Mouse (Mus musculus): ENCODE measurements at regions not wholly inside any gene's neighbourhood (a gene's known extent, or its start where the extent isn't known, plus 50 kb on each side); places are given as distances from the start of the nearest gene placed in this dataset.

DNA sequence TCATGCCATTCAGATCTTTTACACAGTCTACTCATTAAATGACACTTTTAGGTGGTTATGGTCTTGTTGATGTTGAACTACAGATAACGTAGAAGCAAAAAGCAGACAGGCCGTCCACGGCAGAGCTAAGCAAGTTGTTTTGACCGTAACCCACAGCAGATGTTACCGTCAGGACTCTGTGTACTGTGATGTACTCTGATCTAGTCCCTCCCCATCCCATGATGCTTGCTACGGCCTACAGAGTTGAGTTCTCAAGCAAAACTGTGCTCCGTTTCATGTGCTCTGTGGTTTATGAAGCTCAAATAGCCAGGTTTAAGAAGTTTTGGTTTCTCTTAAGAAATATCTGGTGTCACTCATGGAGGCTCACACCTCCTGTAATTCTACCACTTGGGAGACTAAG is 169.4 kb upstream of the Tnfaip3 start:
- H3K27ac ChIP-seq (ENCODE audit: low read depth, low read length) = no peak overlapping the region
- DNase-seq (ENCODE audit: low spot score) = no peak
- no peaks in the 10 kb centered on the region for H3K4me1 ChIP-seq (ENCODE audit: control insufficient read depth, insufficient read depth, low read length)
- no peak for ATAC-seq (ENCODE audit: insufficient read depth, low FRiP score, low TSS enrichment)
- H3K9ac ChIP-seq (ENCODE audit: low read length) = no peak overlapping the region
- H3K36me3 ChIP-seq (ENCODE audit: control insufficient read depth, insufficient read depth, low read length) = no peaks in the 10 kb centered on the region
- H3K27me3 ChIP-seq (ENCODE audit: control insufficient read depth, insufficient read depth, low read length) = no peaks in the 10 kb centered on the region
- no peak overlapping the region for H3K4me3 ChIP-seq (ENCODE audit: low read depth, low read length)
- WGBS = 94% methylated on average over 7 of the region's 7 CpGs
- H3K4me2 ChIP-seq (ENCODE audit: low read depth) = no peak overlapping the region
- H3K9me3 ChIP-seq (ENCODE audit: control insufficient read depth, low read length) = no peaks in the 10 kb centered on the region

DNA sequence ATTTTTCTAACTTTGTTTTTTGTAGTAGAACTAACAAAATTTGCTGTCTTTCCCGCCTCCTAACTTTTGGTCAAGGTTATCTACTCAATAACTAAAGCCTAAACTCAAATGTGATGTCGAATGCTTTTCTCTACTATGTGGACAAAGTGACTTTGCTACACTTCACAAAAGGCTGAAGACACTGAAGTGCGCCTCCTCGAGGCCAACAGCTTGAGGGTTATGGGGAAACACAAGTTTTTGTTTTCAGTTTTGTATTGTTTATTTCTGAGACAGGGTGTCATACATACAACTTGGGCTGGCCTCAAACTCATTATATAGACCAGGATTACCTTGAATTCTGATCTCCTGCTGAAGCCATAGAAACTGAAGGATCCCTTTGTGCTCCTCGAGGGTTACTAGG is 162.4 kb upstream of the Tnfaip3 start:
- ATAC-seq (ENCODE audit: insufficient read depth, low FRiP score, low TSS enrichment) = no peak
- DNase-seq (ENCODE audit: low spot score) = no peak
- H3K4me2 ChIP-seq (ENCODE audit: low read depth) = no peak overlapping the region
- H3K36me3 ChIP-seq (ENCODE audit: control insufficient read depth, insufficient read depth, low read length) = no peaks in the 10 kb centered on the region
- H3K9me3 ChIP-seq (ENCODE audit: control insufficient read depth, low read length) = no peaks in the 10 kb centered on the region
- no peak overlapping the region for H3K9ac ChIP-seq (ENCODE audit: low read length)
- WGBS = 90% methylated on average over 5 of the region's 5 CpGs
- no peak overlapping the region for H3K4me3 ChIP-seq (ENCODE audit: low read depth, low read length)
- H3K27me3 ChIP-seq (ENCODE audit: control insufficient read depth, insufficient read depth, low read length) = no peaks in the 10 kb centered on the region
- H3K27ac ChIP-seq (ENCODE audit: low read depth, low read length) = no peak overlapping the region
- H3K4me1 ChIP-seq (ENCODE audit: control insufficient read depth, insufficient read depth, low read length) = no peaks in the 10 kb centered on the region

DNA sequence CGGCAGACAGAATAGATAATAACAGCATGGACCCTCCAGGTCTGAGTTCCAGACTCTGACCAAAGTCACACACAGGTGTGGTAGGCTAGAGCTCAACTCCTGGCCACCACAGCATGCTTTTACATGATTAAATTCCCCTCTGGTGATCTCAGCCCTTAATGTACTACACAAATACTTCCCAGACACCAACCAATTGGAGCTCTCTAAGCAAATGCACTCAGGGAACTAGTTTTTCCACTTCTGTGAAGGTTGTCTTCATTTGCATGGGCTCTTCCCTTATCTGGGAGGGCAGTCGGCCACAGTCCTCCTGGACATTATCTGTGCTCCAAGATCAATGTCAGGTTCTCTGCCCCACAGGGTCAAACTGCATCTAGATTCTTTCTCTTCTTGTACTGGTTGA is 162.0 kb upstream of the Tnfaip3 start:
- Histone ChIP-seq H3K27ac (ENCODE audit: low read depth, low read length) (no peak overlapping the region), H3K4me2 (ENCODE audit: low read depth) (no peak overlapping the region), H3K4me3 (ENCODE audit: low read depth, low read length) (no peak overlapping the region), H3K27me3 (ENCODE audit: control insufficient read depth, insufficient read depth, low read length) (no peaks in the 10 kb centered on the region), H3K9ac (ENCODE audit: low read length) (no peak overlapping the region), H3K36me3 (ENCODE audit: control insufficient read depth, insufficient read depth, low read length) (no peaks in the 10 kb centered on the region), H3K9me3 (ENCODE audit: control insufficient read depth, low read length) (no peaks in the 10 kb centered on the region), H3K4me1 (ENCODE audit: control insufficient read depth, insufficient read depth, low read length) (no peaks in the 10 kb centered on the region)
- DNase-seq (ENCODE audit: low spot score) (no peak), ATAC-seq (ENCODE audit: insufficient read depth, low FRiP score, low TSS enrichment) (no peak)
- WGBS = 77% methylated on average over 2 of the region's 2 CpGs

DNA sequence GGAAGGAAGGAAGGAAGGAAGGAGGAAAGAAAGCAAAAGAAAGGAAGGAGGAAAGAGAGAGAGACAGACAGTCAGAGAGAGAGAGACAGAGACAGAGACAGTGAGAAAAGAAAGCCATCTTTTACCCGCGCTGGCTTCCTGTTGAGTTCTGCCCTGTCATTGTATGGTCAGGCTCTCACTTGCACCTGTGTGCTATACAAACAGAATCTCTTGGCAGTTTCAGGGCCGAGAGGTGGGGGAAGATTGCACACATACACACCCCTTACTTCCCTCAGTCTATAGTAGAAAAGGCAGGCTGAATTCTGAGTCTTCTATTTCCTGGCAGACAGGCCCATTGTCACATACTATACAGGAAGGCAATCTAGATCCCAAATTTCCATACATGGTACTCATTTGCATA is 160.8 kb upstream of the Tnfaip3 start:
- WGBS = 85% methylated on average over 3 of the region's 3 CpGs
- Histone ChIP-seq H3K4me2 (ENCODE audit: low read depth) (no peak overlapping the region), H3K4me3 (ENCODE audit: low read depth, low read length) (no peak overlapping the region), H3K36me3 (ENCODE audit: control insufficient read depth, insufficient read depth, low read length) (no peaks in the 10 kb centered on the region), H3K4me1 (ENCODE audit: control insufficient read depth, insufficient read depth, low read length) (no peaks in the 10 kb centered on the region), H3K9me3 (ENCODE audit: control insufficient read depth, low read length) (no peaks in the 10 kb centered on the region), H3K27me3 (ENCODE audit: control insufficient read depth, insufficient read depth, low read length) (no peaks in the 10 kb centered on the region), H3K9ac (ENCODE audit: low read length) (no peak overlapping the region), H3K27ac (ENCODE audit: low read depth, low read length) (no peak overlapping the region)
- DNase-seq (ENCODE audit: low spot score) (no peak), ATAC-seq (ENCODE audit: insufficient read depth, low FRiP score, low TSS enrichment) (no peak)

DNA sequence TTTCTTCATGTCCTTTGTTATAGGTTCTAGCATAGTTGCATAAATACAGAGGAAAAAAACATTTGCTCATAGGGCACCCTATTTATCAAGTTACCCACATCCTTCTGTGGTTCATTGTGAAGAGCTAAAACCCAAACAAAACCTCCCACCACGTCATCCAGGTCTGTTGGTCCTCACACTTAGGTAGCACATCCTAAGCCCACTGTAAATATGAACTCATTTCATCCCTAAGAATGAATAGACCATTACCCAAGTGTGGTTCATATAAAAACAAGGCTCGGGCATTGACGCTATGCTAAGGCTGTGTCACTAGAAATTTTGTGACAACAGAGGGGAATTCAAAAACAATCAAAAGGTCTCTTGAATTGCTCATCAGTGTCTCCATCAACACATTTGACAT is 156.4 kb upstream of the Tnfaip3 start:
- H3K9me3 ChIP-seq (ENCODE audit: control insufficient read depth, low read length) = no peaks in the 10 kb centered on the region
- 82% methylated on average over 3 of the region's 3 CpGs for WGBS
- no peak for DNase-seq (ENCODE audit: low spot score)
- H3K4me3 ChIP-seq (ENCODE audit: low read depth, low read length) = no peak overlapping the region
- no peaks in the 10 kb centered on the region for H3K4me1 ChIP-seq (ENCODE audit: control insufficient read depth, insufficient read depth, low read length)
- H3K9ac ChIP-seq (ENCODE audit: low read length) = no peak overlapping the region
- H3K27ac ChIP-seq (ENCODE audit: low read depth, low read length) = no peak overlapping the region
- H3K27me3 ChIP-seq (ENCODE audit: control insufficient read depth, insufficient read depth, low read length) = no peaks in the 10 kb centered on the region
- ATAC-seq (ENCODE audit: insufficient read depth, low FRiP score, low TSS enrichment) = no peak
- H3K4me2 ChIP-seq (ENCODE audit: low read depth) = no peak overlapping the region
- H3K36me3 ChIP-seq (ENCODE audit: control insufficient read depth, insufficient read depth, low read length) = no peaks in the 10 kb centered on the region

DNA sequence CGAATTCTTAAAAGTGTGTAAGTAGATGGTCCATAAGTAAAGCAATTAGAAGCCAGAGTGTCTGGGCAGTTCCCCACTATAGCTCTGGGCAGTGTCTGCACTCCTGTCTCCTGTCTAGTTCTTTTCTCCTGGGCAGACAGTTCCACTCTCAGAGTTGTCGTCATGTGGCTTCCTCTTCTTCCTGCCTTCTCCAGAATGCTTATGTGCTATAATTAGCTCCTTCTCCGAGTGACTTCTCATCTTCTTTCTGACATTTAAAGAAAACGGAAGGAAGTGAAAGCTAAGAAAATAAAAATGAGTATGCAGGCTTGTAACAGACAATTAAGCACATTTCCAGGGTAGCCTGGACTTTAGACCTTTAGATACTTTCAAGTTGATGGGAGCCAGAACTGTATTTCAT is 155.1 kb upstream of the Tnfaip3 start:
- WGBS = 73% methylated on average over 4 of the region's 4 CpGs
- no peaks in the 10 kb centered on the region for H3K4me1 ChIP-seq (ENCODE audit: control insufficient read depth, insufficient read depth, low read length)
- no peaks in the 10 kb centered on the region for H3K27me3 ChIP-seq (ENCODE audit: control insufficient read depth, insufficient read depth, low read length)
- H3K9ac ChIP-seq (ENCODE audit: low read length) = no peak overlapping the region
- H3K9me3 ChIP-seq (ENCODE audit: control insufficient read depth, low read length) = no peaks in the 10 kb centered on the region
- no peak overlapping the region for H3K4me3 ChIP-seq (ENCODE audit: low read depth, low read length)
- no peak for ATAC-seq (ENCODE audit: insufficient read depth, low FRiP score, low TSS enrichment)
- H3K4me2 ChIP-seq (ENCODE audit: low read depth) = no peak overlapping the region
- DNase-seq (ENCODE audit: low spot score) = no peak
- no peak overlapping the region for H3K27ac ChIP-seq (ENCODE audit: low read depth, low read length)
- H3K36me3 ChIP-seq (ENCODE audit: control insufficient read depth, insufficient read depth, low read length) = no peaks in the 10 kb centered on the region

DNA sequence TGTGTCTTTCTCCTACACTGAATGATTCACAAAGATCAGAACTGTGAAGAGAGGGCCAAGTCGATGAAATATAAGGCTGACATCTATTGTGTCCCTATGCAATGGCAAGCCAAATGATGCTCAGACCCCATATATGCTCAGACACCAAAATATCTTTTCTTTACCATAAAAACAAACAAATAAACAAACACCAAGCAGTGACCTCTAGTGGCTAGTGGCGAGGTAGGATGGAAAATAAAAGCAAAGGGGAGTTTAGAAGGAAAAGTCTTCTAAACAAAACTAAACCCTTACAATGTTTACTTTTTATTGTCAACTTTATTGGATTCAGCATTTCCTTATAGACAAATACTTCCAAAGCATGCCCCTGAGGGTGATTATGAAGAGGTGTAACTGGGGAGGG is 153.8 kb upstream of the Tnfaip3 start:
- H3K27ac ChIP-seq (ENCODE audit: low read depth, low read length) = no peak overlapping the region
- H3K36me3 ChIP-seq (ENCODE audit: control insufficient read depth, insufficient read depth, low read length) = no peaks in the 10 kb centered on the region
- DNase-seq (ENCODE audit: low spot score) (no peak), ATAC-seq (ENCODE audit: insufficient read depth, low FRiP score, low TSS enrichment) (no peak)
- H3K27me3 ChIP-seq (ENCODE audit: control insufficient read depth, insufficient read depth, low read length) = no peaks in the 10 kb centered on the region
- H3K9ac ChIP-seq (ENCODE audit: low read length) = no peak overlapping the region
- 75% methylated on average over 2 of the region's 2 CpGs for WGBS
- H3K4me1 ChIP-seq (ENCODE audit: control insufficient read depth, insufficient read depth, low read length) = no peaks in the 10 kb centered on the region
- no peak overlapping the region for H3K4me2 ChIP-seq (ENCODE audit: low read depth)
- H3K9me3 ChIP-seq (ENCODE audit: control insufficient read depth, low read length) = no peaks in the 10 kb centered on the region
- no peak overlapping the region for H3K4me3 ChIP-seq (ENCODE audit: low read depth, low read length)

DNA sequence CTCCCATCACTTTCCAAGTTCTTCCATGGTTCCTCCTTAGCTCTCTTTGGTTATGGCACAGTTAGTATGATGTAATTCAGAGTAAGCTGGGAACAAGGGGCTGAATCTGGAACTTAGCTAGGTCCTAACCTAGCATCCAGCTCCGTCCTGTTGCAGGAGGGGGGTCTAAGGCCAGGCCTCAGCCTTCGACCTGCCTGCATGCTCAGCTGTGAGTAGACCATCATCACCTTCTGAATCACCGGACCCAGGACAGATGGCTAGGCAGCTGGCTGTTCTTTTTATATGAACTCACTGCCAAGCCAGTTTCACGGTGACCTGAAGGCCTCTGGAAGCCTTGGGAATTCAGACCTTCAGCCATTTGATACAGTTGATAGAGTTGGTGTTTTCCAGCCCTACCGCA is 152.9 kb upstream of the Tnfaip3 start:
- WGBS = 86% methylated on average over 5 of the region's 5 CpGs
- H3K4me1 ChIP-seq (ENCODE audit: control insufficient read depth, insufficient read depth, low read length) = no peaks in the 10 kb centered on the region
- no peak overlapping the region for H3K4me2 ChIP-seq (ENCODE audit: low read depth)
- no peaks in the 10 kb centered on the region for H3K36me3 ChIP-seq (ENCODE audit: control insufficient read depth, insufficient read depth, low read length)
- H3K9me3 ChIP-seq (ENCODE audit: control insufficient read depth, low read length) = no peaks in the 10 kb centered on the region
- H3K9ac ChIP-seq (ENCODE audit: low read length) = no peak overlapping the region
- no peak for DNase-seq (ENCODE audit: low spot score)
- no peak overlapping the region for H3K4me3 ChIP-seq (ENCODE audit: low read depth, low read length)
- no peak for ATAC-seq (ENCODE audit: insufficient read depth, low FRiP score, low TSS enrichment)
- no peak overlapping the region for H3K27ac ChIP-seq (ENCODE audit: low read depth, low read length)
- H3K27me3 ChIP-seq (ENCODE audit: control insufficient read depth, insufficient read depth, low read length) = no peaks in the 10 kb centered on the region

DNA sequence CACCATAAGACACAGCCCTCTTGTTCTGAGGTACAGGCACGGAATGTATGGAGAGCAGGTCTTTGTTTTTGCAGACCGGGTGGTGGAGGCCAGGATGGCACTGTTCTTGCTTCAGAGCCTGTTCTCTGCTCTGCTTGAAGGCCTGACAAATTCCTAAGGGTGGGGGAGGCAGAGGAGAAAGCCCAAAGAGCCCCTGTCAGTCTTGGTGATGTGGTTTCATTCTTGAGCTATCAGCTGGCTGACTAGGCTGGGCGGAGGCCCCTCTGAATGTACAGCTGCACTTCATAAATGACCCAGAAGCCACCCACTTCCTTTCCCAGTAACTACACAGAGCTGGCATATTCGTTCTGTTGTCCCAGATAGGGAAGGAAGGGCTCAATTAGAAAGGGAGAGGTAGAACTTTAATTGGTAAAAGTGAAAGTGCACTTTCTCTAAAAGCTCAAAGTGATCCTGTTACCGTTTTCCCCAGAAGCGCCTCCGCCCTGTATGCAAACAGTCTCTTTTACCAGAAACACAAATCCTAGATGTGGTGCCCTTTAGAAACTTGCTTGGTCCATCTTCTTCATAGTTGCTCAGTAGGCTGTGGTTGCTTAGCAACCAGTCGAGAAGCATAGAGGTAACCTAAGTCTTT is 152.3 kb upstream of the Tnfaip3 start:
- Histone ChIP-seq H3K9ac (ENCODE audit: low read length) (no peak overlapping the region), H3K4me1 (ENCODE audit: control insufficient read depth, insufficient read depth, low read length) (no peaks in the 10 kb centered on the region), H3K27me3 (ENCODE audit: control insufficient read depth, insufficient read depth, low read length) (no peaks in the 10 kb centered on the region), H3K9me3 (ENCODE audit: control insufficient read depth, low read length) (no peaks in the 10 kb centered on the region), H3K27ac (ENCODE audit: low read depth, low read length) (no peak overlapping the region), H3K4me2 (ENCODE audit: low read depth) (no peak overlapping the region), H3K4me3 (ENCODE audit: low read depth, low read length) (no peak overlapping the region), H3K36me3 (ENCODE audit: control insufficient read depth, insufficient read depth, low read length) (no peaks in the 10 kb centered on the region)
- ATAC-seq (ENCODE audit: insufficient read depth, low FRiP score, low TSS enrichment) (no peak), DNase-seq (ENCODE audit: low spot score) (peak; percentile 19)
- WGBS = 42% methylated on average over 8 of the region's 8 CpGs
